Mouse (Mus musculus) CD4-positive, CD25-positive, alpha-beta regulatory T cell, adult 4 months (primary cell): Measurements from ENCODE around the gene Cenpl. TPM values are rescaled to one million over a fixed set of nuclear protein-coding genes. Genes with fewer than 3 reads are reported as not detected.
"Not testable (repeated sequence)": the region's sequence is repeated elsewhere in the genome, so short reads cannot be mapped to it uniquely, and the experiment has no call there.

Experiments used
- ATAC-seq: one replicate; pipeline ENCODE4 v1.8.0; 2017
- polyA plus RNA-seq, 2 experiments: library from polyadenylated mRNA; unstranded; fragments of 100-300 nt; shearing (Covaris generic); gene quantifications; one replicate each; pipeline ENCODE4 v1.2.1; 2017

Cenpl gene
- 10 to 100 TPM; 17.1 to 18.1 TPM for polyA plus RNA-seq

DNA sequence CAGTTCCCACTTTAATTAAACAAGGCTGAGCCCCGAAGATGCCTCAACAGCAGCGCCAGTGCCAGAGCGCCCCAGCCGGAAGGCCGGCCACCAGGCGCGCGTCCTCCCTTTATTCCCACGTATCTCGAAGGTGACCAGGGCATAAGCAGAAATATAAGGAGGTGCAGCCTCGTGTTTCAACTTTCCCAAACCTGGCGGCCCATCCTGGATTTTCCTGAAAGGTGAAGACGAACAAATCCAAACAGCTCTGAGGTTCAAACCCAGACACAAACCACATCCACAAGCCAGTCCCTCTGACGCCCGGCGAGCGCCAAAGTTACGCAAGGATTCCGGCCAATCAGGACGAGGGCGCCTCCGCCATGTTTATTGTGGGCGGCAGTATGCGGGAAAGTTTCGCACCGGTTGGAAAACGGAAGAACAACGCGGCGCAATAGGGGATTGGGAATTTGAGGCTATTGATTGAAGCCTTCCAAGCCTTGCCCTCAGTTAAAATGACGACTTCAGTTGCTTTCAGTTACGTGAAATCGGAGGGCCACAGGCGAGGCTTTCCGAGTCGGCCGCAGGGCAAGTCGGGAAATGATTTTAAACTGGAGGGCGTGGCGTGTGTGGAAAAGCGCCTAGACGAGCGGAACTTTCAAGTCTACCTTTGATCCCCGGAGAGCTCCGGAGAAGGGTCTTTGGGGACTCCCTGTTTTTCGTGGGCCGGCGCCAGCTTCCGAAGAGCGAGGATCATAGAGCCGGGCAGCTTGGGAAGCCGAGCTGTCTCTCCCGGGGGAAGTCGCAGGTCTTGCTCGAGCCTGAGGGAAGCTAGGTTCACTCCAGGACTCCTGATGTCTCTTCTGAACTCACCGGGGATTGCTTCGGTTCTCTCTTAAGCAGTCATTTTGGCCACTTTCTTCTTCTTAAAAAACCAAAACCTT, at the start of gene Cenpl, which contains the start of gene Dars2:
Gene Cenpl (plus strand): TSS at position 362 of the 920 bp plus-strand sequence.
Gene Dars2 (minus strand): TSS at position 307 of the 920 bp plus-strand sequence.
- ATAC-seq, result peak; percentile 87

DNA sequence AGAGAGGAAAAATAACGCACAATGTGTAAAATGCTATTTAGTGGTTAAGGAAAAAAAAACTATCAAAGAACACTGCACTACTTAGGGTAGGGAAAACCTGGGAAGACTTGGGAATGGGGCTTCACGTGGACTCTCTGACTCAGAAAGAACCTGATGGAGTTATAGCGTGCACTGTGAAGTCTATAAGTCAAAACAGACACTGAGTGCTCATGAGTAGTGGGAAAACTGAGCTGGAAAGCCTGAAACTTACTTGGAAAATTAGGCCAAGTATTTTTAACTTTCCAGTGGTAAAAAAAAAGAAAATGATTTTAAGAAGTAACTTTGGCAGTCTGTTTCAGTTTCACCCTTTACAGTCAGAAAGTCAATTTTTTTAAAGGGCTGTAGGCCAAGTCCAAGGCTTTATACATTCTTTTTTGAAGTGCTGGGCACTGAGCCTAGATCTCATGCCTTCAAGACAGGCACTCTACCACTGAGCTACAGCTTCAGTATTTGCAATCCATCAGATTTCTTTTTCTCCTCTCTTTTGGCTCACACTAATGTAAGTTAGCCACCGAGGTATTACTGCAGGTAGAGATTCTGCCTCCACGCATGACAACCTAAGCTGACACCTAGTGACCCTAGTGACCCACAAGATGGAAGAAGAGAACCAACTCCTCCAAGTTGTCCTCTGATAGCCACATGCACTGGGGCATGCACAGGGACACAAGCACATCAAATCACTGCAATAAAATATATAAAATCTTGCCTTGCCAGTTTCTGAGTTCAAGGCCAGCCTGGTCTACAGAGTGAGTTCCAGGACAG, 44.9 kb upstream of the Cenpl start:
- ATAC-seq, result no peak

GRCm38 (mm10) chr1:161027196-161027595, 43.3 kb upstream of the Cenpl start:
- ATAC-seq, result no peak

GRCm38 (mm10) chr1:161028427-161028826, 42.1 kb upstream of the Cenpl start:
- not testable (repeated sequence) for ATAC-seq

DNA sequence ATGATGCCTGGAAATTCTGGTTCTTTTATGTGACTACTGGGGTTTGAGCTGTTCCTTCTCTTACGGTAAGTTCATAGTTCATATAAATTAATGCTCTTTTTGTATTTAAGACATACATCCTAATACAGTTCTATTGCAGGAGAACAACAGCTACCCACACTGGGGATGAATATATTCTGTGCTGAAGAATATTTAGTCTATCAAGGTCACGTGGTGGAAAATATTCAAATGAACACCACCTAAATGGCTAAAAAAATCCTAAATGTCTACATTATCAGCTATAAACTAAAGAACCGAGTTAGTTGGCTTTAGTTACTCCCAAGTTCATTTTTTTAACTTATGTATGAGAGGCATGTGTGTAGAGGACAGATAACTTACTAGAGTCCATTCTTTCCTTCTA, 40.5 kb upstream of the Cenpl start:
- no peak for ATAC-seq

- ATAC-seq, result no peak
These were observed 38.6 kb upstream of the Cenpl start for GRCm38 (mm10) chr1:161031881-161032280.

DNA sequence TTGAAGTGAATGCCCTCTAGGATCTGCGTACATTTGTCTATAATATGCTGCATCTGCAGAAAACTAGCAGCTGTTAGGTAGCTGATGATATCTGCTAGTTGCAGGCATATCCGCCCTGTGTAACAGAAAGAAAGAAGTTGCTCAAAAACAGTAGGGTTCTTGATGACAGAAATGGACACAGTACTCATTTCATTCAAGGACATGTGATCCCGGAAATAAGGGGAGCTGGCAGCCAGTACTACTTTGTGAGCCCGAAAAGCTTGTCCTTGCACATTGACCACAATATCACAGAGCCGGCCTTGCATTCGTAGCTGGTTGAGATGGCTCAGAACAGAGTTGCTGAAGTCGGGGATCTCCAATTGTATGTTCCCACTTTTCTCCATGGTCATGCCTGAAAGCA, 38.2 kb upstream of the Cenpl start:
- ATAC-seq, result no peak

DNA sequence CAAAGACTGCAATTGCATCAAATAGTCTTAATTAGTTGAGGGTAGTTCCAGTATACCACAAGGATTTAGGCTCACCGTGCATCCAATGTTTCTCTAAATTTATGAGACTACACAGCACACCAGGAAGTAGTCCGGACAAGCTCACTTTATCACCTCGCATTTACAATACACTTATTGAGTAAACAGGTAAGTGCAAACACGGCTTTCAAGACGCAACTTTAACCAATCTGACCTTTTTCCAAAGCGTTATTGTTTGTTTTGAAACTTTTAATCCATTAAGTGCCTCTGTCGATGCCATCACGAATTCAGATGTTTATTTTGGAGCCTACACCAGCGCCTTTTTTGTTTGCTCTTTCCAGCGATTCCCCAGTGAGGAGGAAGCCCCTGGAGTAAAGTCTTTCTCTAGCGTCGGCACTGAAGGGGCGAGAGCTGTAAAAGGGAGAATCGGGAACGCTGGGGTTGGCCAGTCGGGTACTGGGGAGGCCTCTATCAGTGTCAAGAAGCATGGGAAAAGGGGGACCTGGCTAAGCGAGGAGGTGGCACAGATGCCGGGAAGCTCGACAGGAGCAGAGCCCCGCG, 36.6 kb upstream of the Cenpl start:
- ATAC-seq, result peak; percentile 0

GRCm38 (mm10) chr1:161034435-161035280, 35.9 kb upstream of the Cenpl start, which contains the start of gene Zbtb37:
Gene Zbtb37 (minus strand): TSS chr1:161034849.
- ATAC-seq, result peak; percentile 89

DNA sequence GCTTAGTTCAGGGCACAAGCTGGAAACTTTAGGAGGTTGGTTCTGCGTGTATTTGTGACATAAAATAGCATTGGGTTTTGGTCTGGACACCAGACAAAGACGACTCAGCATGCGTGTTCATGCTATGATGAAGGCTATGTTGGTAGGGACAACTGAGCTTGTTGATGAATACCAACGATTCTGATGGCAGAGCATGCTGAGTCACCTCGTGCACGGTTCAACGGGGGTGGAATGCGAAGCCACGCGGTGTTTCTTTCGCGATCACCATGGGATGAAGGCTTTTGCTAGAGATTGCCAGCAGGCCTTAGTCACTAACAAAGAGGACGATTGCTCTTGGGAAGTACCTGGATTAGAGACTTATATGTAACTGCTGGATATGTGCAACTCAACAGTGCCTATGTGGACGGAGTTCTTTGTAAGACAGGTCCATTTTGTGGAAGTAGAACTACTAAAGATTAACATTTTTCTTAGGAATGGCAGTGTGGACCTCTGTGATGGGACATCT, 35.2 kb upstream of the Cenpl start:
- peak; percentile 21 for ATAC-seq

DNA sequence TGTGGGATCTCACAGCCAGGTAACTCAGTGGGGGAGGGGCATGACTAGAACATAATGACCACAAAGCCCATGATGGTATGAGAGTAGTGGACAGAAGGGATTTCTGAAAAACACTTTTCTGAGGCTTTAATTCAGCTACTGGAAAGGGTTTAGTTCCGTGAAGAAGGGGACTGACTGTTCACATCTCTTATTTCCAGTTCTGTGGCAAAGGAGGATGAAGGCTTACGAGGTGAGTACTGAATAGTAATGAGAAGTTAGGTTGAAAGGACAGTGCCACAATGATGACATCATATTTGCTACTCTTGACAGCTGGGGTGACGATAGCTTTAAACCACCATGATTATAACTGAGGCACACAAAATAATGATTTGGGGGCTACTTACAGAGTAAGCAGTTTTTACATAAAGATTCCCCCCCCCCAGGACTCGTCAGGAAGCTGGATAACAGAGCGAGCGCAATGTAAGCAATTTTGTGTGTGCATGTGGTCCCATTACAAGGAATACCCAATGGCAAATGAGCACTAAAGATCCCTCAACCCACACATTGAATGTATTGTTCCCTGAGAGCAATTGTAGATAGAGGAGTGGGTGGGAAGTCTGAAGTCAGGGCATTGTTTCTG, 34.6 kb upstream of the Cenpl start:
- ATAC-seq, result peak; percentile 6

DNA sequence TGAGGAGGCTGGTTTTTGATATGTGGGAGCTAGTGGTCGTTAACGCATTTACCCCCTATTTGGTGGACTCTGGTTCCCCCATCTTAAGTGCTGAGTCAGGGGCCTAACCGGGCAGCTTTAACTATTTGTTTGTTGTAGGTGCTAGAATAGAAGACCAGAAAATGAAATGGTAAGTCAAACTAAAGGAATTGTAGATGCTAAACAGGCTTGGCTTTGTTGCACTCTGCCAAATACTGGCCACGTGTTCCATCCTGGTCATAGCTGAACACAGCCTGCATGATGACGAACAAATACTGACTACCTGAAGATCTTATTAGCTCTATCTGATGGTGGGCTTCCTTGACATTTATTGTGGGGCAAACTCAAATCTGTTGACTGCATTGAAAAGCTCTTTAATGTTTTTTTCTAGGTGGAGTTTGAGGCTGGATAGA, 34.1 kb upstream of the Cenpl start:
- ATAC-seq, result no peak

- ATAC-seq, result no peak
These were observed 33.5 kb upstream of the Cenpl start for GRCm38 (mm10) chr1:161037026-161037425.

DNA sequence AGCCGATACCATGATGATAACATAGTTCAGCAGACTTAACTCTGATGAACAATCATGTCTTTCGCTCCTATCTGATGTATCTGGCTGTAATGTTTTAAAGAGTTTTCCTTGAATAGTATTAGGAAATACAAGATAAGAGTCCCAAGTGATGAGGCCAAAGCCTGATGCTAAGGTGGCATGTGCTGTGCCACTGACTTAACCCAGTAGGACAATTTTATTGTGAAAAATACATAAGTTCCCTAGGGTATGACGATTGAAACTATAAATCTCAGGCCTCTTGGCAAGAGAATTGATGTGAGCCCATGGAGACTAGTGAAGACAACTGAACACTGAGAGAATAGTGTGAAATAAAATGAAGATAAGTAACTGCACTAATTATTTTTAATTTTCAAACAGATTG, 32.9 kb upstream of the Cenpl start:
- ATAC-seq, result no peak

GRCm38 (mm10) chr1:161038004-161038403, 32.5 kb upstream of the Cenpl start:
- ATAC-seq, result no peak

DNA sequence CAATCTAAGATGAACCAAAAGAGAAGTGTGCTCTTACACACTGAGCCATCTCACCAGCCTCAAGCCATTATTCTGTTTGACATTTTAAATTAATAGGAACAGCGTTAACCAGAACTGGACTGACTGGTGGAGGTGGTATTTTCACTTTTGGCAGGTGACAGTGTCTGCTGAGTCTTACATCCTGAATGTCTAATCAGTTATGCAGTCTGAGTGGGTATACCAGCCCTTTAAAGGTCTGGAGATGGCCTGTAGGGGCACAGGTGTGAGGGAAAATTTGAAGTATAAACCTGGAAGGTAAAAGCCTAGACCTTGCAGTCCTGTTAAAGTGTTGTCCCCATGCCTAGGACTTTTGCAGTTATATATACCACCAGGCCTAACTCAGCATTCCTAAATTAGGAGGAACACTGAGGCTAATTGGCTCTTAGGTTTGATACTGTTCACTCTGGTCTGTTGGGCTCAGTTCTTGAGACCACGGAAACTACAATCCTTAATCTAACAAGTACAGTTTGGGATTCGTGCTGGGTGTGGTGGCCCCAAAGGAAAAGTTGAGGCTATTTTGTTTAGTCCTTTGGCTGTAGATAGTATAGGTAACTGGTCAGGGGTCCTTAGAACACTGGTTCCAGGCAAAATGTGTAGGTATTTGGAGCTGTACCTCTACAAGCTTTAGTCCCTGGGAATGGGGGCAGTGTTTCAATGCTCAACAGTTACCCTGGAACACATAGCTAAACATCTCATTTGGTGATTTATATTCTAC, 31.4 kb upstream of the Cenpl start:
- ATAC-seq, result no peak

DNA sequence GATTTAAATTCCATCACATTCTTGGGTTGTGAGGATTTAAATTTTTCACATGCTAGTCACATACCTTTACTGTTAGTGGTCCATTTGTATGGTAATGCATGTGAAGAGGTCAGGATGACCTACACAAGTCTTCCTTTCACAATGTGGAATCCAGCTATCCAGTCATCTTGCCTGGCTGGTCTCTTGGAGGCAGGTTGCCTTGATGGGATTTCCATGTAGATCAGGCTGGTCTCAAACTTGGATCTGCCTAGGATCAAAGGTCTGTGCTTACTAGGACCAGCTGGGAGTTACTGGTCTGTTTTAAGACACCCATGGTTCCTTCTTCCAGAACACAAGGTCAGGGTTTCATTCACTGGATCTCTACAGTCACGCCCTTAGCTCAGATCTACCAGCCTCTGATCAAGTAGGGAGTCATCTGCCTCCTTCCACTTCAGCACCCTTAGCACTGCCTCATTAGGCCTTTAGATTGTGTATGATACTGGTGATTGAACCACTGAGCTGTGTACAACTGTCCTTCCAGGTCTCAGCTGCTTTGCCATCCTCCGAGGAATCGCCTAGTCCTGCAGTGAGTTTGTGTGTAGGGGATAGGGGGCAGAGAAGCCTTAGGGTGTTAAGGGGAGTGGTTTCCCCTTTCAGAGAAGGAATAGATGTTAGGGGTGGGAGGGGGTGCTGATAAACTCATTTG, 30.6 kb upstream of the Cenpl start:
- no peak for ATAC-seq

DNA sequence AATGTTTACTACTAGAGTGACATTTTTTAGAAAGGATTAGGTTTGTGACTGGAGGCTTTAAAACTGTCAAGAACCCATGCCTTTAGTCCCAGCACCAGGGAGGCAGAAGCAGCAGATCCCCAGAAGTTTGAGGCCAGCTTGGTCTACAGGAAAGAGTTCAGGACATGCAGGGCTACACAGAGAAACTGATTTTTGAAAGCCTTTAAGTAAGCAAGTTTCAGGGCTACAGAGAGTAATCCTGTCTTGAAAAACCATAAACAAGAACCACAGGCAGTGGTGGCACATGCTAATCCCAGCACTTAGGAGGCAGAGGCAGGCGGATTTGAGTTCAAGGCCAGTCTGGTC, 30.1 kb upstream of the Cenpl start:
- ATAC-seq, result no peak

DNA sequence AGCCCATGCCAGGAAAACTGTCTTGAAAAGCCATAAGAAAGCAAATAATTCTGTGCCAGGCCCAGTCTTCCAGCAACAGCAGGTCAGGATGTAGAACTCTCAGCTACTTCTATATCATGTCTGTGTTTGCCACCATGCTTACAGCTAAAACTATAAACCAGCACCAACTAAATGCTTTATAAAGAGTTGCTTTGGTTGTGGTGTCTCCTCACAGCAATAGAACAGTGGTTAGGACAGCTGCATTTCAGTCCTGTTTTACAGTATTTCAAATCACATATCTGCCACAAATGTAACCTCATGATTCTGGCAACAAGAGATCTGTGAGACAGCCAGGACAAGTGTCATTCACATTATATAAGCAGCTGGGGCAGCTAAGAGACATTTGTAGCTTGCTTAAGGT, 29.7 kb upstream of the Cenpl start:
- no peak for ATAC-seq
